Mouse (Mus musculus) forebrain, embryonic 11.5 days (tissue): ENCODE data around the gene Mybl2. TPM values are rescaled to one million over a fixed set of nuclear protein-coding genes. Genes with fewer than 3 reads are reported as not detected.
A peak's percentile ranks its signal among the peaks of the same experiment; 100 is the strongest.

Experiments
- ATAC-seq: fragments of 200-750 bp; cut with Nextera tagmentation; replicated peaks from 2 replicates; pipeline ENCODE4 v1.8.0; 2017; ENCODE audit warnings: moderate TSS enrichment; ENCODE audit not compliant: low FRiP score
- DNase-seq: peaks from one replicate; pipeline ENCODE4 v3.0.0-alpha.2; 2017; ENCODE audit warnings: low spot score
- H3K27ac ChIP-seq: fragments of 300-500 bp; sonication (generic); 2 replicates; pipeline ENCODE4 v1.5.1; 2014; ENCODE audit warnings: low read depth, low read length
- H3K27me3 ChIP-seq: fragments of 300-500 bp; sonication (generic); 2 replicates; pipeline ENCODE4 v1.6.1; 2014; ENCODE audit warnings: mild to moderate bottlenecking, low read length, mixed read lengths; ENCODE audit not compliant: control insufficient read depth, insufficient read depth
- H3K36me3 ChIP-seq: fragments of 300-500 bp; sonication (generic); 2 replicates; pipeline ENCODE4 v1.6.1; 2014; ENCODE audit warnings: mild to moderate bottlenecking, low read length, moderate library complexity, mixed read lengths; ENCODE audit not compliant: control insufficient read depth, insufficient read depth
- H3K4me1 ChIP-seq: fragments of 300-500 bp; sonication (generic); replicated peaks from 2 replicates; pipeline ENCODE4 v1.6.1; 2014; ENCODE audit warnings: low read length, mixed read lengths; ENCODE audit not compliant: control insufficient read depth, insufficient read depth
- H3K4me2 ChIP-seq: fragments of 300-500 bp; sonication (generic); 2 replicates; pipeline ENCODE4 v1.6.1; 2014; ENCODE audit warnings: low read depth, mild to moderate bottlenecking, low read length, moderate library complexity, mixed read lengths; ENCODE audit not compliant: severe bottlenecking
- H3K4me3 ChIP-seq: fragments of 300-500 bp; sonication (generic); 2 replicates; pipeline ENCODE4 v1.5.1; 2014; ENCODE audit warnings: low read depth, low read length
- H3K9ac ChIP-seq: fragments of 300-500 bp; sonication (generic); 2 replicates; pipeline ENCODE4 v1.6.1; 2014; ENCODE audit warnings: low read length
- H3K9me3 ChIP-seq: fragments of 300-500 bp; sonication (generic); 2 replicates; pipeline ENCODE4 v1.6.1; 2016; ENCODE audit warnings: low read length, mixed read lengths; ENCODE audit not compliant: control insufficient read depth
- WGBS: fragments of 180-500 bp; shearing (Covaris S2); extraction: QIAGEN DNeasy Blood & Tissue Kit; methylation state at CpG from one replicate; pipeline ENCODE4 v1.1.7; 2014; 5-methylcytosine and 5-hydroxymethylcytosine counted together
- polyA plus RNA-seq: library from polyadenylated mRNA; unstranded; fragments of >200 nt; fragmentation: Nextera tagmentation; extraction: Ambion mirVana; gene quantifications from 2 replicates; pipeline ENCODE4 v1.2.1, GENCODE M21; 2014

The Mybl2 gene
- polyA plus RNA-seq, 1 experiment from 2014 or later = 60.4 TPM

DNA sequence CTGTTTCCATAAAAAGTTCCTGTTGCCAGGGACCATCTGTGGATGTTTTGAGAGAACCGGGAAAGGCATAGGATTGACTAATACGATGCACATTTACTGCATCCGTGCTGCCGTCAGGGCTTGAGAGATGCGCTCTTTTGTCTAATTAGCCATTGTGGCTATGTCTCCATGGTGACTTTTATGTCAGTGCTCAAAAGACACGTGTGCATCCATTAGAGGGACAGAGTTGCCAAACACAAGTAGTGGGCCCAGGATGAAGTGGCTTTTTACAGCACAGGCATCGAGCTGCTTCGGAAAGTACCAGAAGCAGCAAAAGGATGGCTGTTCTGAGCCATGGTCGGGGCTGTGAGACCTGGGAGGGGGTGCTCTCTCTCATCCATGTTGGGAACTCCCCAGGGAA lies 53.9 kb downstream of the Mybl2 start:
- WGBS = 55% methylated on average over 9 of the region's 9 CpGs
- H3K27ac ChIP-seq = no peak overlapping the region

DNA sequence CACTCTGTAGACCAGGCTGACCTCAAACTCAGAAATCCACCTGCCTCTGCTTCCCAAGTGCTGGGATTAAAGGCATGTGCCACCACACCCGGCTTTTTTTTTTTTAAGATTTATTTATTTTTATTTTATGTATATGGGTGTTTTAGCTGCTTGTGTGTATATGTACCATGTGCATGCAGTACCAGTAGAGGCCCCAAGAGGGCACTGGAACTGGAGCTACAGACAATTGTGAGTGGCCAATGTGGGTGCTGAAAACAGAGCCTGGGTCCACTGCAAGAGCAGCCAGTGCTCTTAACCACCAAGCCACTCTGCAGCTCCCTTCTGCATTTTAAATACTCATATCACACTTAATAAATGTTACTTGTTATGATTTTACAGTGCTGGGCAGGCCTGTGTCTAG lies 56.2 kb downstream of the Mybl2 start:
- no peak for DNase-seq
- 100% methylated on average over 1 of the region's 1 CpGs for WGBS
- H3K4me3 ChIP-seq = no peak overlapping the region
- H3K27me3 ChIP-seq = no peaks in the 10 kb centered on the region
- no peaks in the 10 kb centered on the region for H3K36me3 ChIP-seq
- 0 out of 2 replicates have a peak overlapping the region, but pooled peaks have one; percentile 43 for H3K27ac ChIP-seq
- peaks cover 4% of the 10 kb centered on the region; the same call in 1 of the 2 replicates for H3K4me1 ChIP-seq
- H3K9me3 ChIP-seq = no peaks in the 10 kb centered on the region; the same call in 1 of the 2 replicates
- no peak overlapping the region for H3K9ac ChIP-seq
- ATAC-seq = no peak
- no peak overlapping the region for H3K4me2 ChIP-seq

More for the DNA sequence above, 53.9 kb downstream of the Mybl2 start:
- Histone ChIP-seq H3K4me3 (no peak overlapping the region), H3K9me3 (no peaks in the 10 kb centered on the region; the same call in 1 of the 2 replicates), H3K27me3 (no peaks in the 10 kb centered on the region), H3K4me2 (no peak overlapping the region), H3K9ac (no peak overlapping the region), H3K4me1 (peaks cover 4% of the 10 kb centered on the region; the same call in 1 of the 2 replicates), H3K36me3 (no peaks in the 10 kb centered on the region)
- ATAC-seq (no peak), DNase-seq (no peak)

DNA sequence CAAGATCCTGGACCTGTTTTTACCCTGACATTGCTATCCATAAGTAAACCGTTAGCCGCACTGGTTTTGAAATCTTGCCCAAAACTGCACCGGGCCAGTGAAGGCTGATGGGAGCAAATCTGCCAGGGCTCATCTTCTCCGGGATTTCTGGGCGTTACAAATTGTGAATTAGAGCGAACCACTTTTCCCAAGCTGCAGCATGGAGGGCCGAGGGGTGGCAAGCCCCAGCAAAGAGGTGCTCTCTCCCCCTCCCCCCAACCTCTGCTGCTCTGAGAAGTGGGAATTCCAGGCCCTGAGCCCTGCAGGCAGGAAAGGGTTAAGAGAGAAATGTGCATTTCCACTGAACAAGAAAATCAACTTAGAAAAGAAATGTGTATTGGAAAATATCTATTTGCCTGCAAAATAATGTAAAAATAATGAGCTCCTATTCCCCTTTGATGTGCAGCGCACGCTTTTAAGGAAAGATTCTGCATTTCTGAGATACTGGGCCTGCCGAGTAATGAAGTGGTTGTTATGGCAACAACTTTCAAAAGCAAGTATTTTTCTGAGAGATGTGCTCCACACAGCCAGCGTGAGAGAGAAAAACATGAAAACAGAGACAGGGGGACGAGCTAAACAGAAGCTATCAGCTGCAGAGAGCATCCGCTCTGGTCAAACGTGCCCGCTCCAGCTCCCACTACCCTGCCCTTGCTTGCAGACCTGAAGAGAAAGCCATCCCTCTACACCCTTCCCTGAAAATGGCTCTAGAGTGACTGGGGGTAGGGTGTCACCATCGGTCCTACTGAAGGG lies 57.1 kb downstream of the Mybl2 start:
- Histone ChIP-seq H3K36me3 (no peaks in the 10 kb centered on the region), H3K27ac (peak overlapping the region; percentile 43), H3K4me3 (no peak overlapping the region), H3K9me3 (no peaks in the 10 kb centered on the region; the same call in 1 of the 2 replicates), H3K4me1 (peaks cover 4% of the 10 kb centered on the region; the same call in 1 of the 2 replicates), H3K27me3 (no peaks in the 10 kb centered on the region), H3K9ac (no peak overlapping the region), H3K4me2 (peak overlapping the region; percentile 26; the same call in 1 of the 2 replicates)
- DNase-seq (no peak), ATAC-seq (peak; percentile 68)
- 37% methylated on average over 16 of the region's 16 CpGs for WGBS

DNA sequence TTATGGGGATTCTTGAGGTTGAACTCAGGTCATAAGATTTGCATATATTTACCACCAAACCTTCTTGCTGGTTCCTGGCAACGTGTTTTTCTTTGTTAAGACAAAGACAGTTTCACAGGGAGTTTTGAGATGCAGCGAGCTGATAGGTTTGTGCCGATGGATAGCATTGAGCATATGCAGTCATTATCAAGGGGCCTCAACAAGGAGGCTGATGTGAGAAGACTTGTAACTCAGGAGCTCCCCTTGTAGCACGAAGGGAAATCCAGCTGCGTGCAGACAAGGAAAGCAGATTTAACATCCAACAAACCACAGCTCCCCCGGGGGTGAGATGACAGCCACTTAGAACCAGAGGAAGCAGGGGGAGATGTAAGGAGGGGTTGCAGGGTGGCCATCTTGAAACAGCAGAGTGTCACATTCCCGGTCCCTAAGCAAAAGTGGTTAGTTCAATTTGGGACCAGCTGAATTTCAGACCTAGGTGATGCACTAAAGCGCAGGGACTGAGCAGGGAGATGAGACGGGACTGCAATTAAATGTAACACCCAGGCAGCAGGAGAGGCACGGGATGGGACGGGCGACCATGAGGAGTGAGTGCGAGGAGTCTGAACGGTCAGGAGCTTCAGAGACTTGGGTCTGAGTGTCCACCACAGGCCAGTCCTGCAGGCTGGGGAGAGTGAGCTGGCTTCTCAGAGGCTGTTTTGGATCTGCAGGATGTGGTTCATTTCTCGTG lies 66.3 kb downstream of the Mybl2 start:
- no peak overlapping the region for H3K4me2 ChIP-seq
- H3K27ac ChIP-seq = no peak overlapping the region
- no peak for ATAC-seq
- no peaks in the 10 kb centered on the region; the same call in 1 of the 2 replicates for H3K4me1 ChIP-seq
- H3K4me3 ChIP-seq = no peak overlapping the region
- DNase-seq = no peak
- no peaks in the 10 kb centered on the region for H3K36me3 ChIP-seq
- H3K27me3 ChIP-seq = no peaks in the 10 kb centered on the region
- no peak overlapping the region for H3K9ac ChIP-seq
- 74% methylated on average over 15 of the region's 15 CpGs for WGBS
- H3K9me3 ChIP-seq = no peaks in the 10 kb centered on the region

DNA sequence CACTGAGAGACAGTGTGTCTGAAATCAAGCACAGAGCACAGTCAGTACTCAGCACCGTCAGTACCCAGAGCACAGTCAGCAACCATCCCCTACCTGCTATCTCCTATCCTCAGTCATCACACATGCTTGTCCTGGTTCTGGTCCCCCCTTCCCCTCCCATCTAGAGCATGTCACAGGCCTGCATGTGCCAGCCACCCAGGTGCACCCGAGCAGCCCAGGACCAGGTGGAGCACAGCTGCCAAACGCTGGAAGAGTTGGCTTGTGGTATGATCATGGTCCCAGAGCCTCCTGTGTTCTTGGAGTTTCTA lies 66.8 kb downstream of the Mybl2 start:
- Histone ChIP-seq H3K9me3 (no peaks in the 10 kb centered on the region), H3K36me3 (no peaks in the 10 kb centered on the region), H3K4me3 (no peak overlapping the region), H3K4me1 (no peaks in the 10 kb centered on the region; the same call in 1 of the 2 replicates), H3K27me3 (no peaks in the 10 kb centered on the region), H3K4me2 (no peak overlapping the region), H3K9ac (no peak overlapping the region), H3K27ac (no peak overlapping the region)
- no peak for ATAC-seq
- no peak for DNase-seq
- WGBS = 84% methylated on average over 3 of the region's 3 CpGs

DNA sequence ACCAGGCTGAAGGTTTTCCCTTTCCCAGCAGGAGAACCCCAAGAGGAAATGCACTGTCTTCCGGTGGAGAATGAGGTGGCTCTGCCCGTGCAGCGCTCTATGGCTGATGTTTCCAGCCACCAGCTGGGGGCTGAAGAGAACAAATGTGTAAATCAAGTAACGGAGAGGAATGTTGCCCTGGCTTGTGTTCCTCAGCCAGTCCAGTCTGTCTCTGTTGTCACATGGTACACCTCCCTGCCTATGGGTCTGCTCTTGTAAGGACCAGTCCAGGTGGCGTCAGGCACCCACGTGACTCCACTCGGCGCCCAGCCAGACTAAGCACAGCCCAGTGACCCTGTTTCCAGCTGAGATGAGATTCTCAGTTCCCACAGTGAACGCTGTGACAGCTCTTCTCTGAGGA lies 67.8 kb downstream of the Mybl2 start:
- DNase-seq (peak; percentile 66), ATAC-seq (peak; percentile 88)
- Histone ChIP-seq H3K27me3 (no peaks in the 10 kb centered on the region), H3K4me2 (no peak overlapping the region), H3K9me3 (no peaks in the 10 kb centered on the region), H3K4me1 (no peaks in the 10 kb centered on the region; the same call in 1 of the 2 replicates), H3K36me3 (no peaks in the 10 kb centered on the region), H3K4me3 (no peak overlapping the region), H3K27ac (no peak overlapping the region), H3K9ac (no peak overlapping the region)
- 31% methylated on average over 9 of the region's 9 CpGs for WGBS

DNA sequence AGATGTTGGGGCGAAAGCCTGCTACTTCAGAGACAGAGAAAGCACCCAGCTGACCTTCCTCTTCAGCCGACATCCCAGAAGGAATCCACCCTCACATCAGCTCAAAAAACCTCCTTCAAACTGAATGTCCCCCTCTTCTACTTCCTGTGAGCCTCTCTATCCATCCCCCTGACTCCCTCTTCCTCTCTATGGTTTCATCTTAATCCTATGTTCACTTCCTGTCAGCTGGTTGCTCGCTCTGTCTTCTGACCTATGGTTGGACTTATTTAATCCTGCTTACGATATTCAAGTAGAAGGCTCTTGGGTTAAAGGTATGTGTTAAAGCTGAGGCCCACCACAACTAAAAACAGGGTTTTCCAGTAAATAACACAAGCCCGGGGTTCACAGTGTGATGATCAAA lies 69.0 kb downstream of the Mybl2 start:
- no peak for ATAC-seq

DNA sequence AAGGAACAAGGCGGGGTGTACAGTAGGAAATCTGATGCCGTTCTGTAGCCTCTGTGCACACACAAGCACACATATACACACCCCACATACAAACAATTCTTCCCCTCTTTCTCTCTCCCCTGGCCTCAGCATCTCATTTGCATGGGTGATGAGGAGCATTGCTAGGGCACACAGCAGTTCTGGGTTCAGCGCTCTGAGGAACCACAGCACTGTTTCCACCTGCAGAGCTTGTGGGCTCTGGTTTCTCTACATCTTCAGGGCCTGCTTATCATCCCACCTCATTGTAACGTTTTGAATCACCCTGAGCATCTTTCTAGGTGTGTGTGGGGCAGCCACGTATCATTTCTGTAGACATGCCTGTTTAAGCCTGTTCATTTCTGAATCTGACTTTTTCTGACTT lies 76.3 kb downstream of the Mybl2 start:
- H3K4me2 ChIP-seq = no peak overlapping the region
- WGBS = 79% methylated on average over 5 of the region's 5 CpGs
- no peaks in the 10 kb centered on the region for H3K4me1 ChIP-seq
- DNase-seq = no peak
- no peaks in the 10 kb centered on the region for H3K9me3 ChIP-seq
- ATAC-seq = no peak
- H3K36me3 ChIP-seq = no peaks in the 10 kb centered on the region
- H3K27ac ChIP-seq = no peak overlapping the region
- no peak overlapping the region for H3K4me3 ChIP-seq
- H3K9ac ChIP-seq = no peak overlapping the region
- H3K27me3 ChIP-seq = no peaks in the 10 kb centered on the region

More for the DNA sequence above, 69.0 kb downstream of the Mybl2 start:
- Histone ChIP-seq H3K36me3 (no peaks in the 10 kb centered on the region), H3K4me3 (no peak overlapping the region), H3K9ac (no peak overlapping the region), H3K27ac (no peak overlapping the region), H3K4me2 (no peak overlapping the region), H3K27me3 (no peaks in the 10 kb centered on the region), H3K4me1 (no peaks in the 10 kb centered on the region; the same call in 1 of the 2 replicates), H3K9me3 (no peaks in the 10 kb centered on the region)
- DNase-seq = no peak
- 87% methylated on average over 5 of the region's 5 CpGs for WGBS
